In genomic region chr17:80290074-80290657, GRCm38 (mm10) we compare ENCODE assay signal across 8 mouse cellular contexts. TPM values are rescaled to one million over a fixed set of nuclear protein-coding genes. Genes with fewer than 3 reads are reported as not detected.
DNase-seq lines count a peak whose midpoint lies in the region; ATAC-seq and TF ChIP-seq lines count a peak whose summit lies in the region.

Gene Morn2, plus strand, starts transcription at chr17:80290203.
Gene Dhx57, minus strand, starts transcription at chr17:80290476.

- TF ChIP-seq CTCF in kidney, postnatal 0 days (IDR thresholded peaks at IDR 0.05; ENCODE audit: low read depth): no peak

- H3K27ac ChIP-seq in heart, embryonic 12.5 days (ENCODE audit: poor library complexity, severe bottlenecking): peak within 1 kb of the TSS; percentile 79
- peak within 1 kb of the TSS; percentile 79 for H3K27ac ChIP-seq in kidney, postnatal 0 days
- H3K27ac ChIP-seq in liver, embryonic 11.5 days (ENCODE audit: low read depth, low read length): peak within 1 kb of the TSS; percentile 74
- H3K27ac ChIP-seq in stomach, embryonic 14.5 days (ENCODE audit: low read length): peak within 1 kb of the TSS; percentile 74; the same call in 1 of the 2 replicates

- no peaks in the 10 kb centered on the region for H3K27me3 ChIP-seq in heart, embryonic 12.5 days (replicated peaks)
- H3K27me3 ChIP-seq in kidney, postnatal 0 days (ENCODE audit: insufficient read depth, low read length): no peaks in the 10 kb centered on the region
- H3K27me3 ChIP-seq in liver, embryonic 11.5 days (replicated peaks; ENCODE audit: control insufficient read depth, insufficient read depth, low read length): no peaks in the 10 kb centered on the region
- no peaks in the 10 kb centered on the region for H3K27me3 ChIP-seq in stomach, embryonic 14.5 days (ENCODE audit: control insufficient read depth, insufficient read depth, low read length)

- peak within 1 kb of the TSS; percentile 95 for H3K4me3 ChIP-seq in heart, embryonic 12.5 days
- peak within 1 kb of the TSS; percentile 91 for H3K4me3 ChIP-seq in kidney, postnatal 0 days (replicated peaks; ENCODE audit: low read depth, low read length)
- H3K4me3 ChIP-seq in liver, embryonic 11.5 days (ENCODE audit: low read depth, low read length): peak within 1 kb of the TSS; percentile 98
- peak within 1 kb of the TSS; percentile 82 for H3K4me3 ChIP-seq in stomach, embryonic 14.5 days (ENCODE audit: low read depth, low read length)

- DNase-seq in B cell, adult 2 months: peak; percentile 97
- DNase-seq in brain, adult 2 months (ENCODE audit: low read depth, low spot score): peak; percentile 96
- peak; percentile 97 for DNase-seq in kidney, postnatal 0 days (ENCODE audit: low spot score)
- DNase-seq in liver, embryonic 11.5 days (ENCODE audit: low spot score): peak; percentile 98
- DNase-seq in naive thymus-derived CD4-positive, alpha-beta T cell, adult 2 months (ENCODE audit: low read depth): peak; percentile 95

- H3K4me2 ChIP-seq in heart, embryonic 12.5 days: peak within 1 kb of the TSS; percentile 78
- peak within 1 kb of the TSS; percentile 86 for H3K4me2 ChIP-seq in kidney, postnatal 0 days (ENCODE audit: low read length)
- peak within 1 kb of the TSS; percentile 85 for H3K4me2 ChIP-seq in liver, embryonic 11.5 days
- H3K4me2 ChIP-seq in stomach, embryonic 14.5 days (replicated peaks; ENCODE audit: low read depth, low read length): peak within 1 kb of the TSS; percentile 59

- WGBS in heart, embryonic 12.5 days: under 1% methylated on average over 35 of the region's 35 CpGs
- under 1% methylated on average over 35 of the region's 35 CpGs for WGBS in kidney, postnatal 0 days
- under 1% methylated on average over 35 of the region's 35 CpGs for WGBS in liver, embryonic 11.5 days
- WGBS in stomach, embryonic 14.5 days: 2% methylated on average over 35 of the region's 35 CpGs

- no peaks in the 10 kb centered on the region for H3K9me3 ChIP-seq in heart, embryonic 12.5 days (replicated peaks)
- H3K9me3 ChIP-seq in kidney, postnatal 0 days (replicated peaks; ENCODE audit: low read length): no peaks in the 10 kb centered on the region
- H3K9me3 ChIP-seq in liver, embryonic 11.5 days (ENCODE audit: control insufficient read depth, low read length): no peaks in the 10 kb centered on the region
- H3K9me3 ChIP-seq in stomach, embryonic 14.5 days (ENCODE audit: control insufficient read depth, low read depth, low read length): no peaks in the 10 kb centered on the region

- peak within 1 kb of the TSS; percentile 91 for H3K9ac ChIP-seq in heart, embryonic 12.5 days
- H3K9ac ChIP-seq in kidney, postnatal 0 days (ENCODE audit: low read depth, low read length): peak within 1 kb of the TSS; percentile 87
- H3K9ac ChIP-seq in liver, embryonic 11.5 days (ENCODE audit: low read depth, low read length): peak within 1 kb of the TSS; percentile 81
- peak within 1 kb of the TSS; percentile 83 for H3K9ac ChIP-seq in stomach, embryonic 14.5 days (replicated peaks; ENCODE audit: low read depth, low read length)

- no peaks in the 10 kb centered on the region for H3K36me3 ChIP-seq in heart, embryonic 12.5 days
- no peaks in the 10 kb centered on the region for H3K36me3 ChIP-seq in kidney, postnatal 0 days (ENCODE audit: insufficient read depth, low read length)
- no peaks in the 10 kb centered on the region for H3K36me3 ChIP-seq in liver, embryonic 11.5 days (ENCODE audit: control insufficient read depth, insufficient read depth, low read length)
- H3K36me3 ChIP-seq in stomach, embryonic 14.5 days (ENCODE audit: control insufficient read depth, insufficient read depth, low read length): no peaks in the 10 kb centered on the region

- peak; percentile 100 for ATAC-seq in erythroblast, adult 5-6 weeks (replicated peaks; ENCODE audit: low FRiP score, poor library complexity, severe bottlenecking)
- ATAC-seq in heart, embryonic 12.5 days (ENCODE audit: insufficient number of reproducible peaks, low FRiP score): peak; percentile 100
- peak; percentile 100 for ATAC-seq in kidney, postnatal 0 days (replicated peaks; ENCODE audit: low FRiP score, low read depth)
- peak; percentile 99 for ATAC-seq in liver, embryonic 11.5 days (replicated peaks; ENCODE audit: low FRiP score)
- ATAC-seq in stomach, embryonic 14.5 days (ENCODE audit: insufficient number of reproducible peaks, insufficient read depth, low FRiP score, low read depth): peak; percentile 98

- H3K4me1 ChIP-seq in heart, embryonic 12.5 days (replicated peaks): peaks cover 13% of the 10 kb centered on the region
- peaks cover 4% of the 10 kb centered on the region; the same call in 1 of the 2 replicates for H3K4me1 ChIP-seq in kidney, postnatal 0 days (replicated peaks; ENCODE audit: insufficient read depth, low read length)
- H3K4me1 ChIP-seq in liver, embryonic 11.5 days (replicated peaks; ENCODE audit: control insufficient read depth, insufficient read depth, low read length): peaks cover 8% of the 10 kb centered on the region
- H3K4me1 ChIP-seq in stomach, embryonic 14.5 days (ENCODE audit: control insufficient read depth, insufficient read depth, low read length): peaks cover 6% of the 10 kb centered on the region; the same call in 1 of the 2 replicates

RNA-seq across cellular contexts. Expression of gene Morn2, which starts in this region (rescaled TPM):
- not detected in 2 replicates for total RNA-seq in erythroblast, adult 5-6 weeks (2015; ENCODE audit: low replicate concordance)
- total RNA-seq in erythroblast, adult 5-6 weeks (2017; ENCODE audit: low replicate concordance): 3.3 TPM in 1 of 2 replicates, not detected in the other
- polyA plus RNA-seq in heart, embryonic 12.5 days (2016; fragmentation: Nextera tagmentation; extraction: Ambion mirVana): 16.5 and 17.2 TPM in 2 replicates
- 38.8 and 41.6 TPM in 2 replicates for polyA plus RNA-seq in kidney, postnatal 0 days (2015; fragmentation: Nextera tagmentation; extraction: Ambion mirVana)
- 18.6 and 20.1 TPM in 2 replicates for polyA plus RNA-seq in liver, embryonic 11.5 days (2014; fragmentation: Nextera tagmentation; extraction: Ambion mirVana)
- polyA plus RNA-seq in stomach, embryonic 14.5 days (2014; fragmentation: Nextera tagmentation; extraction: Ambion mirVana): 22.2 and 26.5 TPM in 2 replicates

RNA-seq across cellular contexts. Expression of gene Dhx57, which starts in this region (rescaled TPM):
- 1.3 and 7.7 TPM in 2 replicates for total RNA-seq in erythroblast, adult 5-6 weeks (2015; ENCODE audit: low replicate concordance)
- 2.0 and 2.4 TPM in 2 replicates for total RNA-seq in erythroblast, adult 5-6 weeks (2017; ENCODE audit: low replicate concordance)
- polyA plus RNA-seq in heart, embryonic 12.5 days (2016; fragmentation: Nextera tagmentation; extraction: Ambion mirVana): 13.7 and 13.8 TPM in 2 replicates
- polyA plus RNA-seq in kidney, postnatal 0 days (2015; fragmentation: Nextera tagmentation; extraction: Ambion mirVana): 7.9 and 8.0 TPM in 2 replicates
- polyA plus RNA-seq in liver, embryonic 11.5 days (2014; fragmentation: Nextera tagmentation; extraction: Ambion mirVana): 9.3 and 11.6 TPM in 2 replicates
- polyA plus RNA-seq in stomach, embryonic 14.5 days (2014; fragmentation: Nextera tagmentation; extraction: Ambion mirVana): 19.8 and 20.4 TPM in 2 replicates

Comparison
In these comparisons a context has a peak if more than half of its experiments do, and no peak if none do; other contexts are left out.
1. Peak in every context shown above with its lines: DNase-seq, ATAC-seq, H3K4me3 ChIP-seq and H3K27ac ChIP-seq.